Mouse (Mus musculus): Measurements from ENCODE around the gene Bmp5.

GRCm38 (mm10) chr9:75780558-75781276 lies 5.6 kb downstream of the Bmp5 start:
- TF ChIP-seq ZC3H11A (IDR thresholded peaks at IDR 0.05; ENCODE audit: low read depth, low read length): no peak
- no peak for TF ChIP-seq ZNF384 (IDR thresholded peaks at IDR 0.05; ENCODE audit: low read depth, low read length)
- TF ChIP-seq MAFK (IDR thresholded peaks at IDR 0.05; ENCODE audit: insufficient replicate concordance, low read length): no peak
- TF ChIP-seq RAD21 (IDR thresholded peaks at IDR 0.05; ENCODE audit: low read depth, low read length): no peak
- no peak for TF ChIP-seq CTCF (conservative IDR thresholded peaks at IDR 0.05 in 1 of 2, IDR thresholded peaks at IDR 0.05 in 1 of 2; ENCODE audit: low read depth in 2 of 2, low read length in 2 of 2)

Data from CH12.LX (cell line).